14 mouse cellular contexts compared by ENCODE assay signal in genomic region chr9:28327985-28328384, GRCm38 (mm10).
DNase-seq lines count a peak whose midpoint lies in the region; ATAC-seq and TF ChIP-seq lines count a peak whose summit lies in the region.
"Had no signal": no experiment of that assay in that cellular context is flagged by ENCODE, and none has a peak within 500 bp of the region (broad histone marks: within the 10 kb centered on the region; RNA-seq: fewer than 3 reads in every experiment).

No protein-coding gene starts in this region.

- 22% methylated on average over 4 of the region's 4 CpGs for WGBS in hindbrain, embryonic 13.5 days
- 14% methylated on average over 4 of the region's 4 CpGs for WGBS in hindbrain, embryonic 16.5 days
- 12% methylated on average over 4 of the region's 4 CpGs for WGBS in midbrain, embryonic 14.5 days
- 32% methylated on average over 4 of the region's 4 CpGs for WGBS in midbrain, embryonic 10.5 days
- 18% methylated on average over 4 of the region's 4 CpGs for WGBS in midbrain, postnatal 0 days
- 55% methylated on average over 4 of the region's 4 CpGs for WGBS in kidney, embryonic 15.5 days

- H3K4me3 ChIP-seq in hindbrain, embryonic 13.5 days, result no peak overlapping the region
- no peak overlapping the region for H3K4me3 ChIP-seq in hindbrain, embryonic 16.5 days (ENCODE audit: low read length)
- H3K4me3 ChIP-seq in midbrain, embryonic 14.5 days (replicated peaks; ENCODE audit: low read depth, low read length), result no peak overlapping the region
- H3K4me3 ChIP-seq in midbrain, embryonic 10.5 days, result no peak overlapping the region
- no peak overlapping the region for H3K4me3 ChIP-seq in midbrain, postnatal 0 days (ENCODE audit: low read depth, low read length)
- no peak overlapping the region for H3K4me3 ChIP-seq in kidney, embryonic 15.5 days (replicated peaks)
- H3K4me3 ChIP-seq: embryonic facial prominence, embryonic 12.5 days; heart, adult 2 months had no signal

- peaks cover 10% of the 10 kb centered on the region for H3K4me1 ChIP-seq in hindbrain, embryonic 13.5 days (replicated peaks)
- H3K4me1 ChIP-seq in hindbrain, embryonic 16.5 days (ENCODE audit: control insufficient read depth, insufficient read depth, low read depth, low read length), result peaks cover 3% of the 10 kb centered on the region; the same call in 1 of the 2 replicates
- peaks cover 4% of the 10 kb centered on the region; the same call in 1 of the 2 replicates for H3K4me1 ChIP-seq in midbrain, embryonic 14.5 days (ENCODE audit: control insufficient read depth, insufficient read depth, low read length)
- peaks cover 9% of the 10 kb centered on the region for H3K4me1 ChIP-seq in midbrain, embryonic 10.5 days
- H3K4me1 ChIP-seq in midbrain, postnatal 0 days (ENCODE audit: insufficient read depth, low read length), result peaks cover 8% of the 10 kb centered on the region
- H3K4me1 ChIP-seq in kidney, embryonic 15.5 days, result no peaks in the 10 kb centered on the region
- H3K4me1 ChIP-seq: embryonic facial prominence, embryonic 12.5 days had no signal

- H3K4me2 ChIP-seq in hindbrain, embryonic 13.5 days, result no peak overlapping the region
- H3K4me2 ChIP-seq in hindbrain, embryonic 16.5 days (ENCODE audit: low read length), result no peak overlapping the region
- no peak overlapping the region for H3K4me2 ChIP-seq in midbrain, embryonic 14.5 days (ENCODE audit: low read length)
- H3K4me2 ChIP-seq in midbrain, postnatal 0 days (ENCODE audit: low read depth, low read length, poor library complexity, severe bottlenecking), result no peak overlapping the region
- no peak overlapping the region for H3K4me2 ChIP-seq in kidney, embryonic 15.5 days
- H3K4me2 ChIP-seq: embryonic facial prominence, embryonic 12.5 days had no signal

- no peaks in the 10 kb centered on the region for H3K9me3 ChIP-seq in hindbrain, embryonic 13.5 days
- H3K9me3 ChIP-seq in hindbrain, embryonic 16.5 days (ENCODE audit: control insufficient read depth, low read length), result no peaks in the 10 kb centered on the region
- H3K9me3 ChIP-seq in midbrain, embryonic 14.5 days (ENCODE audit: control insufficient read depth, low read length), result no peaks in the 10 kb centered on the region
- H3K9me3 ChIP-seq in midbrain, embryonic 10.5 days (replicated peaks), result no peaks in the 10 kb centered on the region
- H3K9me3 ChIP-seq in midbrain, postnatal 0 days (ENCODE audit: low read length), result no peaks in the 10 kb centered on the region
- H3K9me3 ChIP-seq in kidney, embryonic 15.5 days (replicated peaks), result no peaks in the 10 kb centered on the region
- H3K9me3 ChIP-seq: embryonic facial prominence, embryonic 12.5 days had no signal

- no peaks in the 10 kb centered on the region for H3K27me3 ChIP-seq in hindbrain, embryonic 13.5 days
- no peaks in the 10 kb centered on the region for H3K27me3 ChIP-seq in hindbrain, embryonic 16.5 days (replicated peaks; ENCODE audit: control insufficient read depth, insufficient read depth, low read length)
- no peaks in the 10 kb centered on the region for H3K27me3 ChIP-seq in midbrain, embryonic 14.5 days (ENCODE audit: control insufficient read depth, insufficient read depth, low read length)
- H3K27me3 ChIP-seq in midbrain, embryonic 10.5 days (ENCODE audit: low read depth, poor library complexity, severe bottlenecking), result no peaks in the 10 kb centered on the region
- H3K27me3 ChIP-seq in midbrain, postnatal 0 days (ENCODE audit: insufficient read depth, low read length), result no peaks in the 10 kb centered on the region
- H3K27me3 ChIP-seq in kidney, embryonic 15.5 days, result no peaks in the 10 kb centered on the region
- H3K27me3 ChIP-seq: embryonic facial prominence, embryonic 12.5 days had no signal

- DNase-seq in midbrain, embryonic 14.5 days, result peak; percentile 62
- no peak for DNase-seq in midbrain, embryonic 10.5 days (ENCODE audit: low spot score)
- DNase-seq in midbrain, postnatal 0 days (ENCODE audit: low spot score), result peak; percentile 22
- DNase-seq in kidney, adult 11 months, result no peak
- DNase-seq: cerebellum, adult 11-12 months; cerebellum, postnatal 36 days; heart, adult 2 months; heart, postnatal 10 days; lung, postnatal 14 days had no signal

- no peak for TF ChIP-seq CTCF in midbrain, postnatal 0 days (IDR thresholded peaks at IDR 0.05)

- 0 out of 2 replicates have a peak overlapping the region, but pooled peaks have one; percentile 15 for H3K9ac ChIP-seq in hindbrain, embryonic 13.5 days
- no peak overlapping the region for H3K9ac ChIP-seq in hindbrain, embryonic 16.5 days (ENCODE audit: low read depth, low read length)
- no peak overlapping the region for H3K9ac ChIP-seq in midbrain, embryonic 14.5 days (replicated peaks; ENCODE audit: low read length)
- no peak overlapping the region for H3K9ac ChIP-seq in midbrain, postnatal 0 days (replicated peaks; ENCODE audit: low read length, poor library complexity, severe bottlenecking)
- H3K9ac ChIP-seq in kidney, embryonic 15.5 days, result no peak overlapping the region
- H3K9ac ChIP-seq: embryonic facial prominence, embryonic 12.5 days had no signal

- ATAC-seq in hindbrain, embryonic 13.5 days (ENCODE audit: low FRiP score), result no peak
- no peak for ATAC-seq in hindbrain, embryonic 16.5 days
- no peak for ATAC-seq in midbrain, embryonic 14.5 days (ENCODE audit: low FRiP score, low TSS enrichment)
- ATAC-seq in midbrain, postnatal 0 days (ENCODE audit: low FRiP score), result no peak
- ATAC-seq in kidney, embryonic 15.5 days (replicated peaks; ENCODE audit: low FRiP score), result no peak
- ATAC-seq: inflammation-experienced regulatory T-cells, adult 6 months had no signal

- peak overlapping the region; percentile 30; the same call in 1 of the 2 replicates for H3K27ac ChIP-seq in hindbrain, embryonic 13.5 days
- no peak overlapping the region for H3K27ac ChIP-seq in hindbrain, embryonic 16.5 days (ENCODE audit: low read depth, low read length)
- H3K27ac ChIP-seq in midbrain, embryonic 14.5 days (replicated peaks; ENCODE audit: low read depth, low read length), result no peak overlapping the region
- H3K27ac ChIP-seq in midbrain, embryonic 10.5 days (replicated peaks), result no peak overlapping the region
- no peak overlapping the region for H3K27ac ChIP-seq in midbrain, postnatal 0 days (ENCODE audit: low read depth, low read length)
- H3K27ac ChIP-seq in kidney, embryonic 15.5 days, result no peak overlapping the region
- H3K27ac ChIP-seq: embryonic facial prominence, embryonic 12.5 days; heart, adult 2 months had no signal

- H3K36me3 ChIP-seq in hindbrain, embryonic 13.5 days, result no peaks in the 10 kb centered on the region
- no peaks in the 10 kb centered on the region for H3K36me3 ChIP-seq in hindbrain, embryonic 16.5 days (ENCODE audit: control insufficient read depth, insufficient read depth, low read length)
- no peaks in the 10 kb centered on the region for H3K36me3 ChIP-seq in midbrain, embryonic 14.5 days (ENCODE audit: control insufficient read depth, insufficient read depth, low read length)
- H3K36me3 ChIP-seq in midbrain, embryonic 10.5 days, result no peaks in the 10 kb centered on the region
- no peaks in the 10 kb centered on the region for H3K36me3 ChIP-seq in midbrain, postnatal 0 days (ENCODE audit: insufficient read depth, low read length)
- no peaks in the 10 kb centered on the region for H3K36me3 ChIP-seq in kidney, embryonic 15.5 days
- H3K36me3 ChIP-seq: embryonic facial prominence, embryonic 12.5 days had no signal

Comparison
In these comparisons a context has a peak if more than half of its experiments do, and no peak if none do; other contexts are left out.
1. DNase-seq: peak in midbrain, embryonic 14.5 days (single experiment) and midbrain, postnatal 0 days (single experiment); none in midbrain, embryonic 10.5 days (single experiment) and kidney, adult 11 months (single experiment).